Mouse (Mus musculus) stomach, postnatal 0 days (tissue): ENCODE data around the gene Dyrk1a.

Experiments used
- CTCF ChIP-seq: IDR thresholded peaks from 2 replicates; pipeline ENCODE4 v1.5.1; 2016; ENCODE audit warnings: antibody characterized with exemption, low read depth, mild to moderate bottlenecking, moderate library complexity
- EP300 ChIP-seq: optimal IDR thresholded peaks from 2 replicates; pipeline ENCODE3; 2016; ENCODE audit warnings: antibody characterized with exemption

GRCm38 (mm10) chr16:94527152-94527534 is 42.7 kb upstream of the Dyrk1a start:
- no peak for TF ChIP-seq CTCF
- no peak for TF ChIP-seq EP300
